Mouse (Mus musculus) embryonic fibroblast, embryonic 13.5 days (primary cell): Measurements from ENCODE around the gene Gpr176.

Experiments
- CTCF ChIP-seq: IDR thresholded peaks from 2 replicates; pipeline ENCODE4 v1.5.1; 2011; ENCODE audit warnings: mild to moderate bottlenecking, control low read depth, low read length, moderate library complexity, borderline replicate concordance; ENCODE audit not compliant: insufficient read depth
- POLR2A ChIP-seq: IDR thresholded peaks from 2 replicates; pipeline ENCODE4 v1.6.1; 2011; ENCODE audit warnings: low read depth, mild to moderate bottlenecking, control low read depth, low read length, moderate library complexity

GRCm38 (mm10) chr2:118257094-118257493, 116.1 kb downstream of the Gpr176 start:
- no peak for TF ChIP-seq CTCF
- no peak for TF ChIP-seq POLR2A
